Mouse (Mus musculus) spleen, postnatal 4 days (tissue): ENCODE data around the gene Gm8332.
"Not testable (repeated sequence)": the region's sequence is repeated elsewhere in the genome, so short reads cannot be mapped to it uniquely, and the experiment has no call there.

Experiments used
- DNase-seq, 2 experiments: peaks; one replicate each; pipeline ENCODE4 v3.0.0; 2022; ENCODE audit warnings: low spot score in 2 of 2

Gene Gm8332

DNA sequence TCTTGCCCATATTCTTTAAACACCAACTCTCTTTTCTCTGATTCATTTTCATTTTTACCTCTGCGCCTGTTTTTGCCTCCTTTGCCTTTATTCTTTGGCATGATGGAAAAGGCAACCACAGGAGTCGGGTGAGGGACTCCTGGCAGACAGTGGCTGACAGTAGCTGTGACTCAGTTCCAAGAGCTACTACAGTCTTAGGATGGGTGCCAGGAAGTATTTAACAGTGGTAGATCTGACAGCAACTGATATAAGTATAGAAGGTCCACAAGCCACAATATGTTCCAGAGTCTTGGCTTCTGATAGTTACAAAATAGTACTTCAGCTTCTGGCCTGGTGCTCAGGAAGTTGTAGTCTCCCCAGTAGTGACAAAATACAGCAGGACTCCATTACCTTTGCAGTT, at the start of gene Gm8332:
Gene Gm8332 (minus strand): TSS at position 101 of the 400 bp plus-strand sequence.
- DNase-seq, result not testable (repeated sequence)

DNA sequence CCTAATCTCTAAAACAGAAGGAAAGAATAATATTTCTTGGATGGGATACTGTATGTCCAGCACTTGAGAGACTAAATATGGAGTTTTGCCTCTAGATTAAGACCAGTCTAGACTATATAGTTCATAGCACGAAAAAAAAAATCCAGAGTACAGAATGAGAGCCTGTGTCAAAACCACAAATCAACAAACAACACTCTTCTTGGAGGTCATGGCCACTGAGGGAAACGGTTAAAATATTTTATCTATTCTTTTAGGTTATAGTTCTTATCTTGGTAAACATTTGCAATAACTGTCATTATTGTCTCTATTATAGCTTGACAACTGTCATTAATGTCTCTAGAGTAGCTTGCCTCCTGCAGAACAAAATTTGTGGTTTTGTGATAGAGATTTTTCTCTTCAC, 47.3 kb upstream of the Gm8332 start:
- DNase-seq, result not testable (repeated sequence)

DNA sequence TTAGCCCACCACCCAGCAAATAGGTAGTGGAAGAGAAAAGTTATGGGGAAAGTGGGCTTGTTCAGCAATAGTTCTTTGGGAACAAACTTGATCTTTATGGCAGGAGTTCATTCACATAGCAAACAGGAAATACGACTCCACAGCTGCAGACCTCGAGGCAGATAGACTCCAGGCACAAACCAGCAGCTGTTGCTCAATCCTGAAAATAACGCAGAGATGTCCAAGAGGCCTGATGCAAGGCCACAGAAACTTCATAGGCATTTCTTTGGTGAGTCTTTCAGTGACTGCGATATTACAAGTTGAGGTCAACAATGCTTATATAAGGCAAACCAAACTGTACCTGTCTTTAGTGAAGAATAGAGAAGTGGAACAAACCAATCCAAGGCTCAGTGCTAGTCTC, 43.2 kb upstream of the Gm8332 start:
- not testable (repeated sequence) for DNase-seq

DNA sequence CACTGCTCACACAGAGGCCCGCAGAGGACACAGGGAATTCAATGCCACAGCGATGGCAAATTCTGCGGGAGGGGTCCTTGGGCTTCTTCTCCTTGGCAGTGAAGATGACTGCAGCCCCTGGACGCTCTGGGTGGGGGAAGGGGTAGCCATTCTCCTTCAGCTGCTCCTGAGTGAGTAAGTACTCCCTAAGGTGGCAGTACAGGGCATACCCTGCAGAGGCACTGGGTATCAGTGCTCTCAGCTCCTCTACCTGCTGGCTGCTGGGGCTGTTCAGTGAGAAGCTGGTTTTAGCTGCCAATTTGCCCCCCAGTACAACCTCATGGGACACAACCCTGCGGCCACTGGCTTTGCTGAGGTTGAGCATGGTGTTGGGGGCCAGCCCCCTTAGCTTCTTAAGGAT, 35.3 kb upstream of the Gm8332 start:
- DNase-seq, result not testable (repeated sequence)

DNA sequence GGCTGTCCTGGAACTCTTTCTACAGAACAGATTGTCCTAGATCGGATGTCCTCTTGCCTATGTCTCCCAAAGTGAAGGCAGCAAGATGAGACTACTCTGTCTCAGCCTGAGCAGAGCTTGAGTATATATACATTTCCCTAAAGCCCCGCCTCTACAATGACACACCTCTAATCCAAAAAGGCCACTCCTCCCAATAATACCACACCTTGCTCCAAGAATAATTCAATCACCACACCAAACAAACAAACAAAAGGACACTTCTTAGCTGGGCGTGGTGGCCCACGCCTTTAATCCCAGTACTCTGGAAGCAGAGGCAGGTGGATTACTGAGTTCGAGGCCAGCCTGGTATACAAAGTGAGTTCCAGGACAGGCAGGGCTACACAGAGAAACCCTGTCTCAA, 24.5 kb upstream of the Gm8332 start, which contains the start of gene Gm5662:
Gene Gm5662 (minus strand): TSS at position 101 of the 400 bp plus-strand sequence.
- DNase-seq, result not testable (repeated sequence)

- DNase-seq, result no peak
Measured at GRCm38 (mm10) chr12:88257241-88257640, 7.3 kb upstream of the Gm8332 start.

- not testable (repeated sequence) for DNase-seq
Measured at GRCm38 (mm10) chr12:88255917-88256316, 6.0 kb upstream of the Gm8332 start.

DNA sequence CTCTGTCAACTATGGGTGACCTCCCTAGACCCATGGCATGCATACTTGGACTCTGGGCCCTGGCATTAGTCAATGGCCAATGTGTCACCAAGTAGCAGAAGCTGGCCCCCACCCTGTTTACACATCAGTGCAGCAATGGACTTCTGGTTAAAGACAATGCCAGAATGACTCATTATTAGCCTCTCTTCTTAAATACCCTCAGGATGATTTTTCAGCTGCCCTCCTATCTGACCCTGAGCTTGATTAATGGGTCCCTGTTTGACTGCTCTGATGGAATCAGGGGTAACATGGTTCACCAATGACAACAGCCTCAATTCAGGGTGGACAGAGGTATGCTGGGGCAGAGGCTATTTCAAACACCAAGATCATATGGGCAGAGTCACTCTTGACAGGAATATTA, 4.1 kb downstream of the Gm8332 start:
- not testable (repeated sequence) for DNase-seq

DNA sequence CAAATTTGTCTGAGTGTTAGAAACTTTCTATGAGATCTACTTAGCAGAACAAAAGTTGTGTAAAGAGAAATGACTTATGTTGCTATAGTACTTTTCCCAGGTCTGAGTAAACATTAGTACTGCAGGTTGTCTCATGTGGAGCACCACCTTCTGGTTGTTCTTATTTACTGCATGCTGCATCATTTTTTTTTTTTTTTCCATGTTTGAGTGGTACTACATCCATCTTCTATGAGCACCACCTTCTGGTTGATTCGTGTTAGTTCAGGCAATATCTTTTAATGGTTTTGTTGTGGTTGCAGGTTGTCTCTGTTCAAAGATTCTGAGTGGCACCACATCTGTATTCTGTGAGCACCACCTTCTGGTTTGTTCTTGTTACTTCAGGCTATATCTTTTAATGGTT, 7.0 kb downstream of the Gm8332 start:
- DNase-seq, result not testable (repeated sequence)

- no peak for DNase-seq
Measured at GRCm38 (mm10) chr12:88219445-88219844, 30.5 kb downstream of the Gm8332 start.

GRCm38 (mm10) chr12:88218059-88218458, 31.8 kb downstream of the Gm8332 start:
- not testable (repeated sequence) for DNase-seq

DNA sequence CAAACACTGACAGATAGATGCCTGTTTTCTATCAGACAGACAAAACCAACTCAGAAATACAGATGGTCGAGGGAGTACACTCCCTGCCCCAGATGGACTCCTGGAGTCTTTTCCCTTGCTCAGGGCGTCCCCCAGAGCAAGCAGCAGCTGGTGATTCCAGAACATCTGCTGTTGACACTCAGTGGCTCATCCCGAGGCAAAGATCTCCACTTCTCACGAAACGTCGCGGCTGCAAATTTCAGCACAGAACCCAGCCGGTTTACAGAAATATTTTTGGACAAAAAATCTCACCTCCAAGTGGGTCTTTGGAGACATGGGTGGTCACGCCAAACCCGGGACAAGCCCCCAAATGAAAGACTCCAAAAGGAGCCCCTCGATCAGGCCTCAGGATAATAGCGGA, 35.3 kb downstream of the Gm8332 start:
- DNase-seq, result no peak

GRCm38 (mm10) chr12:88211458-88211857, 38.4 kb downstream of the Gm8332 start:
- not testable (repeated sequence) for DNase-seq

- DNase-seq, result no peak
Measured at GRCm38 (mm10) chr12:88202856-88203255, 47.0 kb downstream of the Gm8332 start.
